Mouse (Mus musculus) neural tube, embryonic 10.5 days (tissue): ENCODE measurements around the gene Ndufaf2.

Experiments used
- DNase-seq: peaks from one replicate; pipeline ENCODE4 v3.0.0-alpha.2; 2017; ENCODE audit warnings: low spot score; ENCODE audit errors: extremely low spot score

Gene Ndufaf2

GRCm38 (mm10) chr13:108158465-108159240 lies at the start of gene Ndufaf2, which contains the start of gene Ercc8:
TSS of gene Ndufaf2 (minus strand) at chr13:108158623.
TSS of gene Ercc8 (plus strand) at chr13:108158731.
- peak; percentile 99 for DNase-seq

DNA sequence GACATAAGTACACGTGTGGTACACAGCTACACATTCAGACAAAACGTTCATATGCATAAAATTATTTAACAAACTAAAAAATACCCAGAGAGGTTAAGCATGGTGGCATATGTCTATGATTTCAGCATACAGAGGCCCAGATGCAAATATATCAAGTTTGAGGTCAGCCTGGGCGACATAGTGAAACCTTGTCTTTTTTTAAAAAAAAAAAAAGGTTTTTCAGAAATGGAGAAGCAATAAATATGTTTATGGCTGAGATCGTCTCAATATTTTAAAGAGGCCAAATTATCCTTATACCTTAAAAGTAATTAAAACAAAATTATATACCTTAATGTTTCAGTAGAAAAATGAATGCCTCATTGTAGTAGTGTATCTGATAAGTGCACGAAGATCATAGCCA lies 49.7 kb upstream of the Ndufaf2 start:
- no peak for DNase-seq

DNA sequence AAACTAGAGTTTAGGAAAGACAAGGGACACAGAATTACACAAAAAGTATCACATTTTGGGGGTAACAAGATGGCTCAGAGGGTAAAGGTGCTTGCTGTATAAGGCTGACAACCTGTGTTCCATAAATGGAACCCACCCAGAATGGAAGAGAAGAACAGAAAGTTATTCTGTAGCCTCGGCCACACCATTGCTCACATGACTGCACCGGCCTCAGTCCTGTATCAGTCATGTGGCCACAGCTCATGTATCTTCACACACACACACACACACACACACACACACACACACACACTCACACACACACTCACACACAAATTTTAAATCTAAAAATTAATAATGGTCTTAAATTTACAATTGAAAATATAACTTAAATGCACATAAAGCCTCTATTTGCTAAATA lies 49.0 kb upstream of the Ndufaf2 start:
- no peak for DNase-seq

GRCm38 (mm10) chr13:108204857-108205256 lies 46.4 kb upstream of the Ndufaf2 start:
- no peak for DNase-seq

DNA sequence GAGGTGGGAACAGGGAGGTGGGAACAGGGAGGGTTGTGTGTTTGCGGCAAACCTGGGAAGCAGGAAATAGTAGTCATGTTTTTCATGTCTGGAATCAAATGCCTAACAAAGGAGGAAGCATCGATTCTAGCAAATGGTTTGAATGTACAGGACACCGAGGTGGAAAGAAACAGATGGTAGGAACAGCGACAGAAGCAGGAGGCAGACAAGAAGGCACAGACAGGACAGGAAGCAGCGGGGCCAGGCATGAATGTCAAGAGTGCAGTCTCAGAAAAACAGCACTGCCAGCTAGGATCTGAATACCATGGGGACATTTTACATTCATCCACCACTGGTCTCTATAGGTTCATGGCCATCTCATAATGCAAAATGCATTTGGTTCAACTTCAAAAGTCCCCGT lies 37.1 kb upstream of the Ndufaf2 start:
- no peak for DNase-seq

DNA sequence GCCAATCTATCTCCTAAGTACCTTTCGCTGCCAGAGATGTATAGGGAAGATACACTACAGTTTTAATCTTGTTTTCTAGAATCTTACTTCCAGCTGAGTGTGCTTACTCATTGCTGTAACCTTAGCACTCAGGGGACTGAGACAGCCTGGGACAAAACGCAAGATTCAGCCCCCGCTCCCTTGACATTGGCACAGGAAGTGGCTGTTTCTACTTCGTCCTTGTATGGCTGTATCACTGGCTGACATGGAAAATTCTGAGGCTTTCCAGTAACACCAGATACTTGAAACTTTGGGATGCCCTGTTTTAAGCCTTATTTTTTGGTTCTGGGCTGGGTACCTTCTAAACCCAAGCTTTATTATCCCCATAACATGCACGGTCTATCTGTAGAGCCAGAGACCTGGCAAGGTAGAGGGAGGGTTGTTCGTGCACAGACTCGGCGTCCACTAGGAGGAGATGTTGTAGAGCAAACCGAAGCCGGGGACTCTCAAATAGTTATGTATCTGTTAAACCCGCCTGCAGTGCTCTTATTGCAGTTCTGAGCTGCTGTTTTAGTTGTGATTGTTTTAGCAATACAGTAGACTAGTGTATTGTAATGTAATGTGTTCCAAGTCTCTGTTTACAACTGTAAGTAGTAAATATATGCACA lies 32.8 kb upstream of the Ndufaf2 start:
- no peak for DNase-seq

DNA sequence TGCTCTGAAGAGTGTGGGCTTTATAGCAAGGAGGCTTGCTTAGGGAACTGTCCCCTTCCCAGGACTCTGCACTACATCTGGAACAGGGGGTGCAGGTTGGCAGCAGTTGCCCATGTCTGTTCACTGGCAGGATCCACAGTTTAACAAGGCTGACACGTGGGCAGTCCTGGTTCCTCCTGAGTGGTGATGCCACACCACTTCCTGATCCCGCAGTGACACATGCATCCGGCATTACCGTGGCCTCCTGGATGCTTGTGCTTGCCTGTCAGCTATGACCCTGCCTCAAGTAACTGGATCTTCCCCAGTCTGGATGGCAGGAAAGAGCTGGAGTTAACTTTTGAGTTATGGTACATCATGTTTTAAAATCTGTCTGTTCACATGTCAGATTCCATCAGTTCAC lies 29.6 kb upstream of the Ndufaf2 start:
- DNase-seq, result no peak

- DNase-seq, result no peak
Observed at GRCm38 (mm10) chr13:108185530-108185929, 27.1 kb upstream of the Ndufaf2 start.

GRCm38 (mm10) chr13:108184743-108185255 lies 26.4 kb upstream of the Ndufaf2 start:
- no peak for DNase-seq

DNA sequence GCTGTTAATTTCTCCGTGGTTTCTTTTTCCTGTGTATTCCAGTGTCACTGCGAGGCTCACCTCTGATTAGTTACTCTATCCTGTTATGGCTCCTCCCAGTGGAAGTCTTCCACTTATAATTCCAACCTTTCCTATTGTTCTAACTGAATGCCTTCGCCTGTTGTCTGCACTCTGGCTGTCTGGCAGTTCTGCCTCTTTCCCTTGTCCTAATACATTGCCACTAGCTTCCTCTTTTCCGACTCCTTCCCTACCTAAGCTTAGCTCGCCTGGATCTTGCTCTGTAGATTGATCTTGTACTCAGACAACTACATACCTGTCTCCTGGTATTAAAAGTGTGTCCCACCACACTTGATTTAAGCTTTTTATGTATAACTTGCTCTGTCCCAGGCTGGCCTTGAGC lies 22.4 kb upstream of the Ndufaf2 start:
- DNase-seq, result no peak

- DNase-seq, result no peak
Observed at GRCm38 (mm10) chr13:108179618-108180017, 21.2 kb upstream of the Ndufaf2 start.

- DNase-seq, result no peak
Observed at GRCm38 (mm10) chr13:108170511-108170910, 12.1 kb upstream of the Ndufaf2 start.

GRCm38 (mm10) chr13:108170002-108170401 lies 11.6 kb upstream of the Ndufaf2 start:
- no peak for DNase-seq

- no peak for DNase-seq
Observed at GRCm38 (mm10) chr13:108164621-108165020, 6.2 kb upstream of the Ndufaf2 start.

DNA sequence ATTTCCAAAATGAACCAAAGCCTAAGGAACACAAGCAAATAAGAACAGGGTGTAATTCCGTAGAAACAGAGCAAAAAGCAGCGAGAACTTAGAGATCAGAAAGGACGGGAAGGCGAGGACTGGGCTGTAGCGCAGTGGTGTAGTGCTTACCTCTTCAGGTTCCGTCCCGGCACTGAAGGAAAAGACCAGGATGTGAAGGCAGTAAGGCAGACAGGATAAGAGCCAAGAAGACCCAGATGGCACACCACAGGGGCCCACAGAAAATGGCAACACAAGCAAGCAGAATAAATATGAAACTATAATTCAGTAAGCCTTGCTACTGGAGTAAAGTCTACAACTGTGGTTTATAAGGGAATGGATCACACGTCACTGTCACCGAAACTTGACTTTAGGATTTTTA lies 5.5 kb upstream of the Ndufaf2 start:
- no peak for DNase-seq

DNA sequence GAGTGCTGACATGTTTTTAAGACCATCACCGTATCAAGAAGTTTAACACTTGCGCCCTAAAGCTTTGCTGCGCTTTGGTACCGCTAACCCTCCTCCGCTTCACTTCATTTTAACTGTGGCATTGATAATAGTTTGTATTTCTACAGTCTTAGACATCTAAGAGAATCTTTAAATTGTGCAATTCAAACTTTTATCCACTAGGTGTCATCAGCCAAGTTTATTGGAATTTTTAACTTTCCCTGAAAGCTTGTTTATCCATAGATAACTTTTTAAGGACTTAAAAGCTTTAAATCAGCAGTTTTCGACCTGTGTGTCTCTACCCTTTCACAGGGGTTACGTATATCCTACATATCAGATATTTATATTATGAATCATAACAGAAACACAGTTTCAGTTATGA lies 1.5 kb upstream of the Ndufaf2 start:
- no peak for DNase-seq

GRCm38 (mm10) chr13:108159241-108159575 lies 785 bp upstream of the Ndufaf2 start:
- no peak for DNase-seq

- DNase-seq, result peak; percentile 15
Observed at GRCm38 (mm10) chr13:108157732-108158464, 525 bp downstream of the Ndufaf2 start.

- DNase-seq, result no peak
Observed at GRCm38 (mm10) chr13:108157156-108157555, 1.3 kb downstream of the Ndufaf2 start.

- DNase-seq, result peak; percentile 44
Observed at GRCm38 (mm10) chr13:108152650-108153372, 5.6 kb downstream of the Ndufaf2 start.

- no peak for DNase-seq
Observed at GRCm38 (mm10) chr13:108151782-108152181, 6.6 kb downstream of the Ndufaf2 start.
